Mouse (Mus musculus): ENCODE measurements around the gene Syngr1.

DNA sequence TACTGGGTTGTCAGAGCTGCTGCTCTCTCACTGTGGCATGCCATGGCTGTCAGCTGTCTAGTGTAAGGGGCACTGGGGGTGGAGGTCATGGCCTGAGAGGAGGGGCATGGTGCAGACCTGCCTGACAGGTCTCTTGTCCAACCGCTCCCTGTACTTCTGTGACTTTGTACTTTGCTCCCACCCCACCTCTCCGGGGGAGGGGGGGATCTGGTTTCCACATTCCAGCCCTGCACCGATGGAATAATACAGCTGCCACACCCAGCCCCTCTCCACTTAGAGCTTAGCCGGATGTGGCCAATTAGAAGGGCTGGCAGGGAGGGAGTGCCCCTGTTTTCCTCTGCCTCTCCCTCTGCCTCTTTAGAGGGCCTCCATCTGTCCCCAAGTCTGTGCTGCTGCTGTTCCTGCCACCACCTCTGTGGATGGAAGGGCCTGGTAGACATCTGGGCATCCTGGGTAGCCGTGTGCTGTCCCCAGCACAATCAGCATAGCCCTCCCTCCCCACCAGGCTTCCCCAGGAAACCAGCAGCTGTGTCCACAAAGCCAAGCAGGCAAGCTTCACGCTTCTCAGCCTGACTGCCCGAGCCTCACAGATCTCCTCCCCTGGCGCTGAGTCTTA is 68.3 kb downstream of the Syngr1 start:
- TF ChIP-seq CTCF (IDR thresholded peaks at IDR 0.05; ENCODE audit: low read depth, low read length) (no peak), POLR2AphosphoS5 (IDR thresholded peaks at IDR 0.05; ENCODE audit: insufficient replicate concordance, low read depth, low read length) (no peak), GATA1 (IDR thresholded peaks at IDR 0.05; ENCODE audit: borderline replicate concordance, low read length) (no peak), TAL1 (conservative IDR thresholded peaks at IDR 0.05; ENCODE audit: low read depth, low read length) (no peak), GATA2 (IDR thresholded peaks at IDR 0.05; ENCODE audit: borderline replicate concordance, low read depth, low read length) (no peak)

Data from G1E (cell line).